Mouse (Mus musculus) heart, adult 2 months (tissue): ENCODE data around the gene Mttp.

Experiments
- CTCF ChIP-seq: fragments of 200-600 bp; IDR thresholded peaks from 2 replicates; pipeline ENCODE4 v1.8.1; 2022; ENCODE audit warnings: antibody characterized with exemption, mild to moderate bottlenecking, moderate library complexity
- POLR2A ChIP-seq: fragments of 200-500 bp; IDR thresholded peaks from 2 replicates; pipeline ENCODE4 v1.6.1; 2011; ENCODE audit warnings: mild to moderate bottlenecking, low read depth, low read length, control low read depth; ENCODE audit not compliant: insufficient read depth

- TF ChIP-seq POLR2A (no peak), CTCF (no peak)
Measured at GRCm38 (mm10) chr3:138069756-138070511, 74.8 kb downstream of the Mttp start.
